Mouse (Mus musculus): ENCODE measurements around the gene Tulp3.

Gene Tulp3

DNA sequence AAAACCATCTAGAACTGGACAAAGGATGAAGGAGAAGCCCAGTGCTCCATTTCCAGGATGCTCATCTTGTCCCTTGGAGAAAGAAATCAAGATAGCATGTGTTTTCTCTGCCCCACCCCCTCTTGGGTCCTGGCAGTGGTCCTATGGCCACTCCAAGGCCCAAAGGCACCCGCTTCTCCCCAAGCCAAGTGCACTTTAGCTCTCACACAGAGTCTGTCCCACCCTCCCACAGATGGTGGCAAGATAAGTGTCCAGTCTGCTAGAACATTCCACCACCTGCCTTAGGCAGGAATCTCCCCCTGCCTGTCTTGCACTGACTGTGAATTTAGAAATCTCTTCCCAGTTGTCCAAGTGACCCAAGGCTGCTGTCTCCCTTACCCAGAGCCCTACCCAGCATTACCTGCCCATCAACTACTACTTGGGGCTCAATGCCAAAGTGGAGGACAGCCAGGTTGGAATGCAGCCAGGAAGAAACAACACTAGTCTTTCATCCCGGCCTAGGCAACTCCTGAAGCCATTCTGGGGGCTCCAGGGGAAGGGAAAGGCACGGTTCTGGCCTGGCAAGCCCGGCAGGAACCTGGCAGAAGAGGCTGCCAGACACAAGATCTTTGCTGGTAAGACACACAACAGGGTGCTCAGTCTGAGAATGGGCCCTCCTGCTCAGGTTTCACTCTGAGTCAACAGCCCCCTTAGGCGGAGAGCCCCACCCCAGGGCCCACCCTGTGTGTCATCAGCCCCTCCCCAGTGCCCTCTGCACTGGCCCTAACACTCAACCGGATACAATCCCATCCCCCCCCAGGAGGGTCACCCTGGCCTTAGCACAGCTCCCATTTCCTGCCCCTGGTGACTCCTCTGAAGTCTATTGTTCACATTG lies 59.5 kb downstream of the Tulp3 start:
- no peak for DNase-seq

DNA sequence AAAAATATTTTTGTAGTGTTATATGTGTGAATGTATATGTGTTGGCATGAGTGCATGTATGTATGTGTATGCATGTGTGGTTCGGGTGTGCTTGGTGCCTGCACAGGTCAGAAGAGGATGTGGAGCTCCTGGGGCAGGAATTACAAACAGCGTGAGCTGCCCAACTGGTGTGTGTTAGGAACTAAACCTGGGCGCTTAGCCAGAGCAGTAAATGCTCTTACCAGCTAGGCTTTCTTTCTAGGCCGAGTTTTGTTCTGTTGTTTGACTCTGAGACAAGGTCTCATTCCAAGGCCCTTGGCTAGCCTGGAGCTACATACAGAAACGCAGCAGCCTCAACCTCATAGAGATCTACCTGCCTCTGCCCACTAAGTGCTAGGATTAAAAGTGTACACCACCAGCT lies 64.4 kb downstream of the Tulp3 start:
- no peak for DNase-seq

DNA sequence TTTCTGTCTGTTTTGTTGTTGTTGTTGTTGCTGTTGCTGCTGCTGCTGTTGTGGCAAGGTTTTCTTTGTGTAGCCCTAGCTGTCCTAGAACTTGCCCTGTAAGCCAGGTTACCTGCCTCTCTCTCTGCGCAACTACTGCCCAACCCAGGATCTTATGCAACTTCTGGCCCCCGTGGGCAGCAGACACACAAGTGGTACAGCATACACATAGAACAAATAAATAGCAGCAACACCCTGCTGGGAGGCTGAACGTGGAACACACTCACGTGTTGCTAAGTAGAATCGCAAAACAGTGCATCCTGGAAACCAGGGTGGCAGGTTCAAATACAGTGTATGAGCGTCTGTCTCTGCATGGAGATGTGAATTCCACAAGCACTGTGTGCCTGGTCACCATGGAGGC lies 67.0 kb downstream of the Tulp3 start:
- no peak for DNase-seq

DNA sequence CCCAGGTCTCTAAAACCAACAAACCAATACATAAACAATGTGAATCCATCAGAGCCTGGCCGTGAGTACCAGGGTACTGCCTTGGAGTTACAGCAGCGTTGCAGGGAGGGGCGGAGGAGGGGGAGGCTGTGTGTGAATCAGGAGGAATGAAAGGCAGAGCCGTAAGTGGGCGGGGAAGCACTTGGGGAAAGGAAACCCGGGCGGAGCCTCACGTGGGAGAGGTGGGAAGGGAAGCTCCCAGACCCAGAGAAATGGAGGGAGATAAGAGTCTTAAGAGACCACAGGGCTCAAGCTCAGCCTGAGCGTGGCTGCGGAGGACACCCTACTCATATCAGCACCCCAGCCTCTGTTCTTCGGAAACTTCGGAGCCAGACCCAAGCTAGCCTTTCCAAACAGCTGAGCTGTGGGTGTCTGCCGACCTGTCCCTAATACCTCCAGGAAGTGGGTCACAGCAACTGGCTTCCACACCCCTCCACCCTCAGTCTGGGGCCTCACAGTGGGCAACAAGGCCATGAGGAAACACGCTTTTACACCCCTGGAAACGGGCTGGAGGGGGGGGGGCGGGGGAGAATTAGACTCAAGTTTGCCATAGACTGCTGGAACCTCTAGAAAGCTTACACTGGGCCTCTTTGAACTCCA lies 69.7 kb downstream of the Tulp3 start:
- DNase-seq = no peak

DNA sequence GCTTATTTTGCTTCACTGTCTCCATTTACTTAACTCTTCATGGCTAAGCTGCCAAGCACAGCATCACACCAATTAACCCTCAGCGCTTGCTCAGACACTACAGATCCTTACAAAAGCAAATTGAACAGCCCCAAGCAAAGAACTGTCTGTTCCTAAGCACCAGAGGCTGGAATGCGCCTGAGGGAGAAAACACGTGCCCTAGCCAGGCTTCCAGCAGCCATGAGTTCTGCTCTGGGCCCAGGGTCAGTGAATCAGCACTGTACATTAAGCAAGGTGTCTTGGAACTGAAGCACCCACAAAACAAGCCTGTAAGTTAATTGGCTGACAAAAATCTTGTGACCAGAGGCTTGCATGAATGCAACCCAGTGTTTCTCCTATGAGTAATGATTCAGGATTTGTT lies 73.5 kb downstream of the Tulp3 start:
- DNase-seq = no peak

DNA sequence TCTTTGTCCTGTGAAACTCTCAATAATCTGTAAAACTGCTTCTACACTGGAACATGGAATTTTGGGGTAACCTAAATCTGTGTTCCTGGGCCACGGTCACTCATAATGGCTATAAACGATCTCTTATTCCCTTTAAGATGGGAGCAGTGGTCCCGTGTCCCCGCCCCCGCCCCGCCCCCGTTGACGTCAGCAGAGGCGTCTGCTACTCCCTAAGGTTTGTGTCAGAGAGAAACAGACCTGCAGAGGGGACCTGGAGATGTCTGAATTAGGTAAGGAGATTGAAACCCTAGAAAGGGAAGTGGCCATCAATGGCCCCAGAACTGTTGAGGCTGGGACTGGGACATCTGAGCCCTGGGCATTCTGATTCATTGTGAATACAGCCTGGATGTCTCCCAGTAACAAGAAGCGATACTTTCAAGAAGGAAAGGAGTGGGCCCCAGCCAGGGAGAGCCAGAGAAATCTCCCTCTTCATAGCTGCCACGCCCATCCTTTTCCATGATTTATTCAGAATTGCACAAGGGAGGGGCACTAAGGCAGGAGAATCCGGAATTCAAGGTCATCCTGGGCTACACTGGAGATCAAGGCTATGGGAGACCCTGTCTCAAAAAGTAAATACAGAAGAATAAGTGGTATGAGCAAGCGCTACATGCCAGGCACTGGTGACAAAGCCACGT lies 75.0 kb downstream of the Tulp3 start:
- DNase-seq = no peak

DNA sequence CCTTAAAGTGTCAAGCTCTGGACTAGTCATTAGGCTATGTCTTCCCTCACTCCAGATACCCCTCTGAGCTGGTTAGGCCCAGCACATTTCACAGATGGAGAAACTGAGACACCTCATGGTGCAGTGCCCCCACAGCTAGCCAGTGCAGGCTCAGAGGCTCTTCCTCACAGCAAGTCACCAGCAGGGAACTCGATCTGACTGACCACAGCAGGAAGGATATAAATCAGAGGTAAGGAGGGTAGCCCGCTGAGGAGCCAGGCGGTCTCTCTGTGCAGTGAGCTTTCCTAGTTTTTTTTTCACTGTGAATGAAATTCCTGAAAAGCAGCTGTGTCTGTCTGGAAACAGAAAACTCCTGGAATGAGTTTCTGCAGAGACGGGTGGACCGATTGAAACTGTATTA lies 76.0 kb downstream of the Tulp3 start:
- no peak for DNase-seq

DNA sequence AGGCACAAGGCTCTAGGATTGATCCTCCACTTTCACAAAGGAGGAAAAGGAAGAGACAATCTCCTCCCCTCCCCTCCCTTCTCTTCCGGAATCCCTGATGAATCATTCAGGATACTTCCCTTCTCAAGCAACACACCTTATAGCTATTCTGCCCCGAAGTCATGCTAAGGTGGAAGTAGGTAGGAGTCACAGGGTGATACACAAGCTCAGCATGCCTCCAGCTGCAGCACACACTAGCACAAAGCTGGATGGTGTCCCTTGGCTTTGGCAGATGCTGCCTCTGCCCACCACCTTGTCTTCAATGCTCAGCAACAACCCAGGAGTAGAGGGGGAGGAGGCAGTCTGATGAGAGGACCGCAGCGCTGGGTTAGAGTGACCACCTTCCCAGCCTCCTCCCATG lies 76.6 kb downstream of the Tulp3 start:
- DNase-seq = no peak

DNA sequence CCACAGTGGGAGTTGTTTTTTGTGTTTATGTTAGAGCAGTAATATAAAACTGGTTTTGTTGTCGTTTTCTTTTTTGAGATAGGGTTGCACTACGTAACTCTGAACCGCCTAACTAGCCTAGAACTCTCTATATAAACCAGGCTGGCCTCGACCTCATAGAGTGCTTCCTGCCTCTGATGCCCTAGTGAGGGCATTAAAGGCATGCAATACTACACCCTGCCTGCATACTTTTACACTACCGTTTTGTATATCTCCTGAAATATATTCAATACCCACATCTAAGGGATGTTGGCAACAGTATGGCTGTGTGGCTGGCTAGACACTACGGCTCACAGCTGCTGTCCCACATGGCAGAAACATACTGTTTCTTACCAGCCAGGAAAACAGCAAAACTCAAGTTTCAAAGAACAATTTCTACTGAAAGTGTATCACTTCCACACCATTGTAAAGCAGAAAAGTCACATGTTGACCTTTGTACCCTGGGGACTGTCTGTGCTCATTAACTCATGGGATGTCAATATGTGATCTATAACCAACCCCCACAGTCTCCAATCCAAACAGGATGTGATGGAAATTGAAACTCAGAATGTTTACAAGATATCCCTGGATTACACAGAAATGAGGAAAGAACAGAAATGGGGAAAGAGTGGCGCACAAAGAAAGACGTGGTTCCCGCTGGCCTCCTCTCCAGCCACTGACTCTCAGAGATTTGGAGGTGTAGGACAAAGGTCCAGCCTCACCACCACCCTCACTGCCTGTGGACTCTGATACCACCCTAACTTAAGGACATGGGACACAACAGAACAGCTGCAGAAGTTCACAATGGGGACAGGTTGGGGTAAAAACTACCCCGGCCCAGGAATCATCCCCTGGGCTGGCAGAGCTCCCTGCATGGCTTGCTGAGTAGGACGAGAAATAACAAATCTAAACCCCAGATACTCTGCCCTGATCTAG lies 78.2 kb downstream of the Tulp3 start:
- DNase-seq = no peak

DNA sequence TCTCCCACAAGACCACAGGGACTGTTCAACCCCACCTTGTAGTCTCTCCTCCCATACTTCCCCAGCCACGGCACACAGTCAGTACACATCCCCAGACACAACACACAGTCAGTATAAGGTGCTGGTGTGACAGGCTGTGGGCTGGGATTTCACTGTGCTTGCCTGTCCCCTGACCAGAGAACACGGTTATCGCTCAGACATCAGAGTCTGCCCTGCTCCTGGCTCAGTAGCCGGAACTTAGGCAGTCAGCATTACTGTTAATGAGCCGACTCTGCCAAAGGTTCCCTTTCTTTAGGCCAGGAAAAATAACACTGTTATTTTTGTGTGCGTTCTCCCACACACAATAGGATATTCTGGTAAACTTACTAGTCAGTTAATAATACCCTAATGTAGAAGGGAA lies 79.3 kb downstream of the Tulp3 start:
- no peak for DNase-seq

DNA sequence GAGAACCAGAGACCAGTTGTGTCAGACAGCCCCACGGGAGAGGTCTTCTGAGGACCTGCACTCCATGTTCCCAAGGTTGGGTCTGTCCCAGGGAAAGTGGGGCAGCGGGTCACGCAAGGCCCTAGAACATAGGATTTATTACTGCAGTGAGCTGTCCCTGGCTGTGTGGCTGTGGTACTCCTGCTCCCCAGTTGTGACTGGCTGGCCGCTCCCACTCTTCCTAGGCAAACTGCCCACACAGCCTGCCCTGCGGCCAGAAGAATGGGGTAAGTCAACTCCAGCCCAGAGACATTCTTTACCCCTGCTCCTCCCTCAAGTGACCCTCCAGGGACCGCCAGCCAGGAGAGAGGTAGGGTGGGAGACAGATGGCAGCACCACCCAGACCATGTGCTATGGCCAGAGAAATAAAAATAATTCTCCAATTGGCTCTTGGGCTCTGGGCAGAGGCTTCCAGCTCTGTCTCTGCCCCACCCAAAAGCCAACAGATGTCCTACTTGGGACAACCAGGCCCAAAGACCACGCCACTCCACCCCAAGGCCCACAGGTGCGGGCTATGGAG lies 80.1 kb downstream of the Tulp3 start:
- DNase-seq = no peak

DNA sequence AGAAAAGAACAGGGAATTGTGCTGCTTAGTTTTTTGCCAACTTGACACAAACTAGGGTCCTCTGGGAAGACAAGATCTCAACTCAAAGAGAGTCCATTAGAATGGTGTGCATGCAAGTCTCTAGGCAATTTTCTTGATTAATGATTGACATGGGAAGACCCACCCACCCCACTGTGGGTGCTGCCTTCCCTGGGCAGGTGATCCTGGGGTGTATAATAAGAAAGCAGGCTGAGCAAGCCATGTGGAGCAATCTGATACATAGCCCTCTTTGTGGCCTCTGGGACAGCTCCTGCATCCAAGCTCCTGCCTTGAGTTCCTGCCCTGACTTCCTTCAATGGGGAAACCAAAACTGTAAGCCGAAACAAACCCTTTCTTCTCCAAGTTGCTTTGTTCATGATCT lies 82.1 kb downstream of the Tulp3 start:
- no peak for DNase-seq

DNA sequence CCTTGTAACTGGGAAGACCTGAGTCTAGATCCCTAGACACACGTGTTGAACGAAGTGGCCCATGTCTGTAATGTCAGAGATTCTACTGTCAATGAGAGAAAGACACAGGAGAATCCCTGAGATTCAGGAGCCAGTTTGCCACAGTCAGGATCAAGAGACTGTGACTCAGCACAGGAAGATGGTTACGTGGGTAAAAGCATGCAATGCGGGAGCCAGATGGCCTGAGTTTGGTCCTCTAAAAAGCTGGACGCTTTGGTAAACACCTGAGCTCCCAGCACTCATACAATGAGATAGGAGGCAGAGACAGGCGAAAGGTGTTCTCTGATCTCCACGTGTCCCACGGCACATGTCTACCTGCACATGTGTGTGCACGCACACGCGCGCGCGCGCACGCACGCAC lies 82.9 kb downstream of the Tulp3 start:
- no peak for DNase-seq
